In genomic region chr6:113990044-113990443, GRCm38 (mm10) we compare ENCODE assay signal across 1 mouse cellular context.
TF ChIP-seq lines count a peak whose summit lies in the region.

No protein-coding gene starts in this region.

TF ChIP-seq in MEL, 35 proteins besides CTCF, POLR2A, EP300 and RAD21 (continued from another document):
- TF ChIP-seq UBTF (IDR thresholded peaks at IDR 0.05; ENCODE audit: borderline replicate concordance, insufficient read depth, low read depth, low read length), result no peak
- no peak for TF ChIP-seq USF1 (IDR thresholded peaks at IDR 0.05; ENCODE audit: low read depth, low read length)
